7 mouse cellular contexts compared by ENCODE assay signal in the genomic region with DNA sequence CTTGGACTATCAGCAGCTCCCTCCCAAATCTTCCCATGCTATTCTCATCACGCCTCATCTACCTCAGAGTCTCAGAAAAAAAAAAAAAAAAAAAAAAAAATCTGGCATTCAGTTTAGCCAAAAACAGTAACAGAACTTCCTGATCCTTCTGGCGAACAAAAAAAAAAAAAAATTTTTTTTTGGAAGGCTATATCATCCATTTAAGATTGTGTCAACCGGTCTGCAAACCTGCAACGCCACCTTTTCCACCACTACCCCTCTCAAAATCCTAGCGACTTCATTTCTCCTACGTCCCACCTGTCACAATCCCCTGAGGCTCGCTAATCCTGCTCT. TPM values are rescaled to one million over a fixed set of nuclear protein-coding genes. Genes with fewer than 3 reads are reported as not detected.
DNase-seq lines count a peak whose midpoint lies in the region; ATAC-seq and TF ChIP-seq lines count a peak whose summit lies in the region.

No protein-coding gene starts in this region.

- peak overlapping the region; percentile 77 for H3K4me2 ChIP-seq in forebrain, embryonic 14.5 days (ENCODE audit: low read length)
- H3K4me2 ChIP-seq in liver, embryonic 12.5 days = peak overlapping the region; percentile 94

- no peak for DNase-seq in spleen, adult 2 months (ENCODE audit: low read depth in 1 of 2, low spot score in 2 of 2)
- no peak for DNase-seq in spleen, postnatal 4 days (ENCODE audit: low spot score in 2 of 2)
- no peak for DNase-seq in forebrain, embryonic 14.5 days (ENCODE audit: low spot score)
- DNase-seq in ovary, adult 18-20 months (ENCODE audit: low spot score) = no peak
- no peak for DNase-seq in gastrocnemius, postnatal 4 days (ENCODE audit: low spot score in 2 of 2)
- no peak for DNase-seq in adrenal gland, adult 18-20 months (ENCODE audit: low spot score in 2 of 2)

- H3K27ac ChIP-seq in spleen, adult 2 months (ENCODE audit: insufficient read depth, low read length) = peak overlapping the region; percentile 86; the same call in 1 of the 2 replicates
- peak overlapping the region; percentile 100 for H3K27ac ChIP-seq in forebrain, embryonic 14.5 days (ENCODE audit: low read depth, low read length)
- H3K27ac ChIP-seq in liver, embryonic 12.5 days = peak overlapping the region; percentile 99

- peak overlapping the region; percentile 99 for H3K9ac ChIP-seq in forebrain, embryonic 14.5 days (ENCODE audit: low read length)
- H3K9ac ChIP-seq in liver, embryonic 12.5 days = peak overlapping the region; percentile 98

- TF ChIP-seq POLR2A in spleen, adult 2 months (IDR thresholded peaks at IDR 0.05; ENCODE audit: low read depth, low read length) = no peak

- no peaks in the 10 kb centered on the region for H3K9me3 ChIP-seq in forebrain, embryonic 14.5 days (replicated peaks; ENCODE audit: control insufficient read depth, low read length)
- H3K9me3 ChIP-seq in liver, embryonic 12.5 days (replicated peaks) = no peaks in the 10 kb centered on the region

- H3K4me1 ChIP-seq in spleen, adult 2 months (ENCODE audit: control insufficient read depth, insufficient read depth, insufficient read length) = peaks cover 4% of the 10 kb centered on the region; the same call in 1 of the 2 replicates
- H3K4me1 ChIP-seq in forebrain, embryonic 14.5 days (ENCODE audit: control insufficient read depth, insufficient read depth, low read length) = peaks cover 7% of the 10 kb centered on the region
- H3K4me1 ChIP-seq in liver, embryonic 12.5 days = peaks cover 32% of the 10 kb centered on the region

- under 1% methylated on average over 7 of the region's 7 CpGs for WGBS in spleen, adult 2 months
- WGBS in forebrain, embryonic 14.5 days = under 1% methylated on average over 7 of the region's 7 CpGs
- 2% methylated on average over 7 of the region's 7 CpGs for WGBS in liver, embryonic 12.5 days (ENCODE audit: insufficient replicate concordance)

- no peak for ATAC-seq in forebrain, embryonic 14.5 days
- ATAC-seq in liver, embryonic 12.5 days = no peak

- H3K4me3 ChIP-seq in spleen, adult 2 months (ENCODE audit: extremely low read depth, insufficient read depth, insufficient read length) = peak overlapping the region; percentile 98
- peak overlapping the region; percentile 94 for H3K4me3 ChIP-seq in forebrain, embryonic 14.5 days (ENCODE audit: low read depth, low read length)
- H3K4me3 ChIP-seq in liver, embryonic 12.5 days = peak overlapping the region; percentile 88

- H3K27me3 ChIP-seq in spleen, adult 2 months (ENCODE audit: control insufficient read depth, insufficient read depth, low read length) = no peaks in the 10 kb centered on the region
- H3K27me3 ChIP-seq in forebrain, embryonic 14.5 days (replicated peaks; ENCODE audit: control insufficient read depth, insufficient read depth, low read length) = no peaks in the 10 kb centered on the region
- no peaks in the 10 kb centered on the region for H3K27me3 ChIP-seq in liver, embryonic 12.5 days (replicated peaks)

- no peak for TF ChIP-seq CTCF in spleen, adult 2 months (IDR thresholded peaks at IDR 0.05; ENCODE audit: extremely low read depth, insufficient read depth, insufficient read length, insufficient replicate concordance)

- H3K36me3 ChIP-seq in spleen, adult 2 months (ENCODE audit: control insufficient read depth, insufficient read depth, low read length) = no peaks in the 10 kb centered on the region
- no peaks in the 10 kb centered on the region for H3K36me3 ChIP-seq in forebrain, embryonic 14.5 days (ENCODE audit: control insufficient read depth, insufficient read depth, low read length)
- peaks cover 6% of the 10 kb centered on the region; the same call in 1 of the 2 replicates for H3K36me3 ChIP-seq in liver, embryonic 12.5 days

RNA-seq across cellular contexts. Expression of a gene that starts 0.8 kb away (rescaled TPM):
- polyA plus RNA-seq in spleen, adult 2 months (2012; rRNA removed) = 39.6 and 53.4 TPM in 2 replicates
- 464 and 468 TPM in 2 replicates for polyA plus RNA-seq in forebrain, embryonic 14.5 days (2014; fragmentation: Nextera tagmentation; extraction: Ambion mirVana)
- polyA plus RNA-seq in liver, embryonic 12.5 days (2016; fragmentation: Nextera tagmentation; extraction: Ambion mirVana) = 83.1 and 84.6 TPM in 2 replicates
- 10 to 100 TPM; 75.2 to 76.0 TPM for total RNA-seq in gastrocnemius, postnatal 4 days (2021)
- 100 to 1,000 TPM; 137 to 151 TPM for total RNA-seq in adrenal gland, adult 18-20 months (2021)

RNA-seq across cellular contexts. Expression of a gene that starts 11.6 kb away (rescaled TPM):
- polyA plus RNA-seq in spleen, adult 2 months (2012; rRNA removed) = 6.1 and 6.7 TPM in 2 replicates
- polyA plus RNA-seq in forebrain, embryonic 14.5 days (2014; fragmentation: Nextera tagmentation; extraction: Ambion mirVana) = 5.9 and 7.1 TPM in 2 replicates
- polyA plus RNA-seq in liver, embryonic 12.5 days (2016; fragmentation: Nextera tagmentation; extraction: Ambion mirVana) = 8.3 and 8.5 TPM in 2 replicates
- 10 to 100 TPM; 38.6 to 43.5 TPM for total RNA-seq in gastrocnemius, postnatal 4 days (2021)
- total RNA-seq in adrenal gland, adult 18-20 months (2021) = 100 to 1,000 TPM in 1 of 2 experiments, 10 to 100 TPM in 1; 84.3 to 121 TPM
